Mouse (Mus musculus) left cerebral cortex, adult 18-20 months (tissue): ENCODE data around the gene C1ql4. TPM values are rescaled to one million over a fixed set of nuclear protein-coding genes. Genes with fewer than 3 reads are reported as not detected.

Experiments used
- DNase-seq, 2 experiments: peaks; one replicate each; pipeline ENCODE4 v3.0.0; 2021 to 2022; ENCODE audit warnings: low spot score in 2 of 2, mixed read lengths in 1 of 2
- total RNA-seq, 2 experiments: library from RNA; stranded (reverse); gene quantifications; 2 replicates each; pipeline ENCODE4 v1.2.3; 2021

Gene C1ql4
- total RNA-seq, 2 experiments from 2014 or later = not detected

GRCm38 (mm10) chr15:99099139-99099556 is 11.5 kb upstream of the C1ql4 start:
- peak; percentile 25 to 33 for DNase-seq

GRCm38 (mm10) chr15:99098493-99098861 is 10.9 kb upstream of the C1ql4 start:
- DNase-seq = no peak

- DNase-seq = peak in 1 of 2 experiments; percentile 15
These were observed 10.3 kb upstream of the C1ql4 start for GRCm38 (mm10) chr15:99097840-99098492.

- DNase-seq = no peak
These were observed 9.3 kb upstream of the C1ql4 start for GRCm38 (mm10) chr15:99096831-99097500.

- DNase-seq = no peak
These were observed 8.6 kb upstream of the C1ql4 start for GRCm38 (mm10) chr15:99096061-99096793.

- no peak for DNase-seq
These were observed 7.7 kb upstream of the C1ql4 start for GRCm38 (mm10) chr15:99095356-99095755.

- DNase-seq = no peak
These were observed 7.1 kb upstream of the C1ql4 start for GRCm38 (mm10) chr15:99094631-99095270.

GRCm38 (mm10) chr15:99093291-99094258 is 6.0 kb upstream of the C1ql4 start:
- DNase-seq = peak in 1 of 2 experiments; percentile 16

- no peak for DNase-seq
These were observed 5.3 kb upstream of the C1ql4 start, which contains the start of gene Dnajc22 for GRCm38 (mm10) chr15:99092870-99093269. TSS of gene Dnajc22 (plus strand) at chr15:99093170.

GRCm38 (mm10) chr15:99089069-99089468 is 1.5 kb upstream of the C1ql4 start:
- DNase-seq = no peak

- DNase-seq = peak; percentile 41 to 54
These were observed 675 bp upstream of the C1ql4 start for GRCm38 (mm10) chr15:99088292-99088691.

- no peak for DNase-seq
These were observed 1.6 kb downstream of the C1ql4 start for GRCm38 (mm10) chr15:99085997-99086396.

GRCm38 (mm10) chr15:99084618-99085017 is 3.0 kb downstream of the C1ql4 start:
- DNase-seq = no peak

- no peak for DNase-seq
These were observed 3.6 kb downstream of the C1ql4 start for GRCm38 (mm10) chr15:99083867-99084557.

GRCm38 (mm10) chr15:99083258-99083657 is 4.4 kb downstream of the C1ql4 start:
- DNase-seq = peak; percentile 36 to 48

GRCm38 (mm10) chr15:99082840-99083239 is 4.8 kb downstream of the C1ql4 start:
- no peak for DNase-seq

- DNase-seq = no peak
These were observed 5.3 kb downstream of the C1ql4 start for GRCm38 (mm10) chr15:99082322-99082721.

- no peak for DNase-seq
These were observed 7.8 kb downstream of the C1ql4 start for GRCm38 (mm10) chr15:99079804-99080203.

- DNase-seq = no peak
These were observed 9.3 kb downstream of the C1ql4 start for GRCm38 (mm10) chr15:99078181-99078910.
